Mouse (Mus musculus) cerebellum, adult 2 months (tissue): Measurements from ENCODE around the gene Tef.

Experiments
- CTCF ChIP-seq: fragments of 200-500 bp; IDR thresholded peaks from 2 replicates; pipeline ENCODE4 v1.5.1; 2011; ENCODE audit warnings: low read depth, mild to moderate bottlenecking, control low read depth, low read length, moderate library complexity, borderline replicate concordance; ENCODE audit not compliant: insufficient read depth
- POLR2A ChIP-seq: fragments of 200-500 bp; IDR thresholded peaks from 2 replicates; pipeline ENCODE4 v1.6.1; 2011; ENCODE audit warnings: low read length, control low read depth, borderline replicate concordance; ENCODE audit not compliant: insufficient read depth

GRCm38 (mm10) chr15:81781816-81782215 is 20.4 kb upstream of the Tef start:
- no peak for TF ChIP-seq CTCF
- no peak for TF ChIP-seq POLR2A
